Mouse (Mus musculus) forelimb bud, embryonic 11.5 days (tissue): ENCODE measurements around the gene Naa50.

Source experiments
- DNase-seq: peaks from one replicate; pipeline ENCODE4 v3.0.0-alpha.2; 2012; ENCODE audit warnings: low read depth, low spot score

Naa50 gene

DNA sequence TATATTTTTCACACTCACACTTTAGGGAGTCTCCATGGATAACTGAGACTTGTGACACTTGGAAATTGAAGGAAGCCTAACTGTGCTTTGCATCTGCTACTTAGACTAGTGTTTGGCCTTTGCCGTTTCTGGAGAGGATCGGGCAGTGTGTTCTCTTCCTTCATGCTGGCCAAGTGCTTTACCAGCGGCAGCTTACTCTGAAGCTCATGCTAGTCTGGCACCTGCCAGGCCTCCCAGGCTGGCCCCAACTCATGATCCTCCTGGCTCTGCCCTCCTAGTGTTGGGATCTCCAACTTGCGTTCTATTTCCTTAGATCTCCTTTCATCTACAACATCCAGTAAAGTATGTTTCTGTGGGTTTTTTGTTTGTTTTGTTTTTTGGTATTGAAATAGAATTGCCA, 60.5 kb downstream of the Naa50 start:
- DNase-seq, result no peak

DNA sequence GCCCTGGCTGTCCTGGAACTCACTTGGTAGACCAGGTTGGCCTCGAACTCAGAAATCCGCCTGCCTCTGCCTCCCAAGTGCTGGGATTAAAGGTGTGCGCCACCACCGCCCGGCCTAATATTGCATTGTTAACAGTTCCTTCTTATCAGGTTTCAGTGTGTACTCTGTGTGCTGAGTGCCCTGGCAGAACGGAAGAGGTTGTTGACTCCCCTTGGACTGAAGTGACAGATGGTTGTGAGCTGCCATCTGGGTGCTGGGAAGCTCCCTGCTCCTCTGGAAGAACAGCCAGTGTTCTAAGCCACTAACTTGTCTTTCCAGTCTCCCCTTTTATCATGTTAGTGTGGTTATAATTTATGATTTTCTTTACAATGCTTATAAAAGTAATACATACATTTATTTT, 64.7 kb downstream of the Naa50 start:
- no peak for DNase-seq

GRCm38 (mm10) chr16:44205973-44206372, 66.3 kb downstream of the Naa50 start:
- no peak for DNase-seq

GRCm38 (mm10) chr16:44210156-44211053, 70.8 kb downstream of the Naa50 start:
- DNase-seq, result no peak

DNA sequence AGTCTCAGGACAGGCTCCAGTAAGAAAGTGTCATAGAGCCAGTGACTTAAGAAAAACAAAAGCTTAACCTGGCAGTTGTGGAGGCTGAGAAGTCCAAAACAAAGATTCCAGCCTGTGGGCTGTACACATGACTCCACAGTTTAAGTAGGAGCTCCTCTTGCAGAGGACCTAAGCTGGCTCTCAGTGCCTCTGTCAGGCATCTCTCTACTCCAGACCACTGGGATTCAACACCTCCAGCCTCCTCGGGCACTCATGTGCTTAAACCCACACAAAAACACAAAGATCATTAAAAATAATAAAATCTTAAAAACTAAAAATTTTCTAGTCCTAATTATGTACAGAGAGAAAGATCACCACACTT, 71.4 kb downstream of the Naa50 start:
- DNase-seq, result no peak

GRCm38 (mm10) chr16:44212703-44213102, 73.1 kb downstream of the Naa50 start:
- no peak for DNase-seq
